Mouse (Mus musculus): ENCODE data around the gene Mospd1. TPM values are rescaled to one million over a fixed set of nuclear protein-coding genes. Genes with fewer than 3 reads are reported as not detected.
A peak's percentile ranks its signal among the peaks of the same experiment; 100 is the strongest.

The Mospd1 gene
- 66.6 and 66.8 TPM in 2 replicates for polyA plus RNA-seq (2014; fragmentation: Nextera tagmentation; extraction: Ambion mirVana)

- WGBS: 15% methylated on average over 11 of the region's 15 CpGs
- Histone ChIP-seq H3K4me2 (ENCODE audit: low read length) (peak within 1 kb of the TSS; percentile 66), H3K27ac (replicated peaks in 1 of 2; ENCODE audit: control insufficient read depth in 1 of 2, insufficient read depth in 1 of 2, low read depth in 2 of 2, low read length in 2 of 2) (peak within 1 kb of the TSS; percentile 85 to 91), H3K9ac (ENCODE audit: low read length) (peak within 1 kb of the TSS; percentile 84), H3K4me1 (ENCODE audit: control insufficient read depth in 2 of 2, insufficient read depth in 2 of 2, low read length in 2 of 2) (no peaks in the 10 kb centered on the region), H3K9me3 (ENCODE audit: control insufficient read depth, low read length) (no peaks in the 10 kb centered on the region), H3K27me3 (ENCODE audit: control insufficient read depth, insufficient read depth, low read length) (no peaks in the 10 kb centered on the region), H3K4me3 (ENCODE audit: control insufficient read depth in 1 of 2, insufficient read depth in 1 of 2, low read depth in 1 of 2, low read length in 2 of 2) (peak within 1 kb of the TSS; percentile 67 to 96), H3K36me3 (ENCODE audit: control insufficient read depth, insufficient read depth, low read length) (no peaks in the 10 kb centered on the region)
- ATAC-seq (ENCODE audit: insufficient number of reproducible peaks, insufficient read depth, low FRiP score, low read depth): peak; percentile 93
Observed at GRCm38 (mm10) chrX:53370366-53370740, at the start of gene Mospd1. Mospd1 (minus strand) TSS chrX:53370502.

DNA sequence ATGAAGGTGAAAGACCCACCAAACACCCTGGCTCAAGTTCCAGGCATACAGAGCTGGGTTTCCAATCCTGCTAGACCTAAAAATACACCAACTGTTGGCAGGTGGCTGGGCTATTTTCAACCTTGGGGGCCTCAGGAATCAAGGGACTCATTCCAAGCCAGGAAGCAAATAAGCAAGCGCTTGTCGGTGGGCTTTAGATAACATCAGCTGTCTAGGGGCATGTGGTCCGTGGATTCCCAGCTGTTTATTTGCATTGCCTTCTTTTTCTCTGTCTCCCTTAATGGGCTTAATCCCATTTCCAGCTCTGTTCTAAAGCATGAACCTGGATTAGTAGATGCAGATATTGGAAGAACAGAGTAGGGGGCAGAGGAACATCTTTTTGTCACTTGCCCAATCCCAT is 16.1 kb upstream of the Mospd1 start:
- no peak for ATAC-seq (ENCODE audit: insufficient number of reproducible peaks, insufficient read depth, low FRiP score, low read depth)
- Histone ChIP-seq H3K9ac (ENCODE audit: low read length) (no peak overlapping the region), H3K27me3 (ENCODE audit: control insufficient read depth, insufficient read depth, low read length) (no peaks in the 10 kb centered on the region), H3K4me2 (ENCODE audit: low read length) (no peak overlapping the region), H3K4me3 (ENCODE audit: control insufficient read depth in 1 of 2, insufficient read depth in 1 of 2, low read depth in 1 of 2, low read length in 2 of 2) (no peak overlapping the region), H3K4me1 (ENCODE audit: control insufficient read depth in 2 of 2, insufficient read depth in 2 of 2, low read length in 2 of 2) (peaks cover 0 to 2% of the 10 kb centered on the region in 2 experiments; a peak in 1 of 4 replicates), H3K9me3 (ENCODE audit: control insufficient read depth, low read length) (no peaks in the 10 kb centered on the region), H3K36me3 (ENCODE audit: control insufficient read depth, insufficient read depth, low read length) (no peaks in the 10 kb centered on the region), H3K27ac (replicated peaks in 1 of 2; ENCODE audit: control insufficient read depth in 1 of 2, insufficient read depth in 1 of 2, low read depth in 2 of 2, low read length in 2 of 2) (peak overlapping the region; percentile 84 to 85)
- WGBS: 67% methylated on average over 3 of the region's 3 CpGs

DNA sequence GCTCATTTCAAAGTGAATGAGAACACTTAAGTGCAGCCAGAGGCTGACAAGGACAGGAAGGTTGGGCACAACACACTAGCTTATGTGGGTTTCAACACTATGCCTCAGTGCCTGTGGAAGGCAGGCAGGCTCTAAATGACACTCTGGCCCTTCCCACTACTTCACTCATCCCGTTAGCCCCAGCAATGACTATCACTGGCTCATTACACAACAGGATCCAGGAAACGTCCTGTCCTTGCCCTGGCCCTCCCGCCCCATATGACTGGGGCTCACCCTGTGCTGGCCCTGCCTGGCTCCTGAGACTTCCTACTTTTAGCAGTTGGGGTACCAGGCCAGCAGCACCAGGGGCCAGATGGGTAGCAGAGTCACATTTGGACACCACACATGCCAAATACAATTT is 12.8 kb upstream of the Mospd1 start:
- no peaks in the 10 kb centered on the region for H3K9me3 ChIP-seq (ENCODE audit: control insufficient read depth, low read length)
- no peak for ATAC-seq (ENCODE audit: insufficient number of reproducible peaks, insufficient read depth, low FRiP score, low read depth)
- no peak overlapping the region for H3K4me2 ChIP-seq (ENCODE audit: low read length)
- H3K4me3 ChIP-seq (ENCODE audit: control insufficient read depth in 1 of 2, insufficient read depth in 1 of 2, low read depth in 1 of 2, low read length in 2 of 2): no peak overlapping the region
- no peak overlapping the region for H3K27ac ChIP-seq (replicated peaks in 1 of 2; ENCODE audit: control insufficient read depth in 1 of 2, insufficient read depth in 1 of 2, low read depth in 2 of 2, low read length in 2 of 2)
- no peaks in the 10 kb centered on the region for H3K36me3 ChIP-seq (ENCODE audit: control insufficient read depth, insufficient read depth, low read length)
- peaks cover 0 to 2% of the 10 kb centered on the region in 2 experiments; a peak in 1 of 4 replicates for H3K4me1 ChIP-seq (ENCODE audit: control insufficient read depth in 2 of 2, insufficient read depth in 2 of 2, low read length in 2 of 2)
- no peaks in the 10 kb centered on the region for H3K27me3 ChIP-seq (ENCODE audit: control insufficient read depth, insufficient read depth, low read length)
- 39% methylated on average over 3 of the region's 3 CpGs for WGBS
- H3K9ac ChIP-seq (ENCODE audit: low read length): no peak overlapping the region

DNA sequence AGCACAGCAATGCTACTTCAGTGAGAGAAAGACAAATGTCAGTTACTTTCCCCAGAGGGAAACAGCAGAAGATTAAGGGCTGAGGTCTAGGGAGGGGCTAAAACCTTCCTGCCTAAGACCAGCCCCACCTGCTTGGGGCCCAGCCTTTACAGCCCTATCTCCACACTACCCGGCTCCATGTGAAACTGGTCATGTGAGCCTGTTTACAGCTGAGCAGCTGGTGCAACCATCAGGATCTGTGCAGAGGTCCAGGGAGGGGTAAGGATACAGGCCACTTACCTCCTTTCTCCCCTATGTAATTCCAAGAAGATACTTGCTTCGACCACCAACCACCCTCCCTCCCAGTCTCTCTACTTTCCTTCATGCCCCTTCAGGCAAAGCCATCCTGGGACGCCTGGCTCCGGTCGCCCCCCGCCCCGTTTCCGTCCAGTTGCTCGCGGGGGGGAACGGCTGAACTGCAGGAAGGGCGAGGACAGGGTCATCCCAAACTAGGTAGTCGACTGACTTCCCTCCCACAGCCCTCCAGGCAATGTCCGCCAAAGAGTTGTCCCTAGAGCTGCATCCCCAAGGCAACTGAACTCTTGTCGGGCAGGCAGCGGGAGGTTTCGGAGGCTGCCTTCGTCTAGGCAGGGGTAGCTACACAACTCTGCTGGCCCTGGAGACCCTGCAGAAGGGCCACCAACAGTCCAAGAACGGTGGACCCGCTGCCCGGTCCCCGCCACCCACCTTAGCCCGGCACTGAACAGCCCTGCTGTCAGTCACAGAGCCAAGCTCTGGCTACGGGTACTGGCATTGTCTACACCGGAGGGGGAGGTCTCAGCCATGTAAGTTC is 552 bp downstream of the Mospd1 start:
- H3K4me1 ChIP-seq (ENCODE audit: control insufficient read depth in 2 of 2, insufficient read depth in 2 of 2, low read length in 2 of 2): no peaks in the 10 kb centered on the region
- no peaks in the 10 kb centered on the region for H3K9me3 ChIP-seq (ENCODE audit: control insufficient read depth, low read length)
- peak; percentile 57 for ATAC-seq (ENCODE audit: insufficient number of reproducible peaks, insufficient read depth, low FRiP score, low read depth)
- WGBS: 21% methylated on average over 25 of the region's 25 CpGs
- H3K27me3 ChIP-seq (ENCODE audit: control insufficient read depth, insufficient read depth, low read length): no peaks in the 10 kb centered on the region
- peak overlapping the region; percentile 84 for H3K9ac ChIP-seq (ENCODE audit: low read length)
- peak overlapping the region; percentile 85 to 91 for H3K27ac ChIP-seq (replicated peaks in 1 of 2; ENCODE audit: control insufficient read depth in 1 of 2, insufficient read depth in 1 of 2, low read depth in 2 of 2, low read length in 2 of 2)
- no peaks in the 10 kb centered on the region for H3K36me3 ChIP-seq (ENCODE audit: control insufficient read depth, insufficient read depth, low read length)
- peak overlapping the region; percentile 67 to 96 for H3K4me3 ChIP-seq (ENCODE audit: control insufficient read depth in 1 of 2, insufficient read depth in 1 of 2, low read depth in 1 of 2, low read length in 2 of 2)
- H3K4me2 ChIP-seq (ENCODE audit: low read length): peak overlapping the region; percentile 66

DNA sequence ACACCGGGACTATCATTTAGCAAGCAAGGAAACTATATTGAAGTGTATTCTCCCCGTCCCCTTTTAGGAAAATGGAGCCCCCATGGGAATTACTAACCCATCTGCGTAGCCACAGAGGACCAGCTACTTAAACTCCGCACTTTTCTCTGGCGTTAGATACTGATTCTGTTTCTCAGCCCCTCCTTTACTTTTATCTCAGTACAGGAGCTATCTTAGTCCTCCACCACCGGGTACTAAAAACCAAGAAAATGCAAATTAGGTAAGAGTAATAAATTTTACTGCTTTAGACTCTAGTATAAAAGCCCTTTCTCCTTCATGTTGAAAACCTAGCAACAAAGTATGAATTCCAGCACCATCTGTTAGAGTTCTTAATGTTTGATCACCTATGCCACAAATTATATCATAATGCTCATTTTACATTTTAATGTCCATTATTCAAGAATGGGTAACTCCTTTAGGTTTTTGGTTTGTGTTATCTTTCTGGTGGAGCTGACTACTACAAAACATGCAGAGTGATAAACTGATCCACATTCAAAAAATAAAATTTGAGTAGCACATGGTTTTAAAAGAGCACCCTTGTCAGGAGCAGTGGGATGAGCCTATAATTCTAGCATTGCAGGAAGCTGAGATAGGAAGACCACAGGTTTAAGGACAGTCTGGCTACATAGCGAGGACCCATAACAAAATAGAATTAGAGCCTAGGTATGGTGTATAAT is 5.5 kb downstream of the Mospd1 start:
- H3K27ac ChIP-seq (replicated peaks in 1 of 2; ENCODE audit: control insufficient read depth in 1 of 2, insufficient read depth in 1 of 2, low read depth in 2 of 2, low read length in 2 of 2): no peak overlapping the region
- H3K9me3 ChIP-seq (ENCODE audit: control insufficient read depth, low read length): no peaks in the 10 kb centered on the region
- H3K9ac ChIP-seq (ENCODE audit: low read length): no peak overlapping the region
- no peak overlapping the region for H3K4me3 ChIP-seq (ENCODE audit: control insufficient read depth in 1 of 2, insufficient read depth in 1 of 2, low read depth in 1 of 2, low read length in 2 of 2)
- ATAC-seq (ENCODE audit: insufficient number of reproducible peaks, insufficient read depth, low FRiP score, low read depth): no peak
- 67% methylated on average over 7 of the region's 7 CpGs for WGBS
- no peak overlapping the region for H3K4me2 ChIP-seq (ENCODE audit: low read length)
- no peaks in the 10 kb centered on the region for H3K36me3 ChIP-seq (ENCODE audit: control insufficient read depth, insufficient read depth, low read length)
- H3K27me3 ChIP-seq (ENCODE audit: control insufficient read depth, insufficient read depth, low read length): no peaks in the 10 kb centered on the region
- no peaks in the 10 kb centered on the region for H3K4me1 ChIP-seq (ENCODE audit: control insufficient read depth in 2 of 2, insufficient read depth in 2 of 2, low read length in 2 of 2)

DNA sequence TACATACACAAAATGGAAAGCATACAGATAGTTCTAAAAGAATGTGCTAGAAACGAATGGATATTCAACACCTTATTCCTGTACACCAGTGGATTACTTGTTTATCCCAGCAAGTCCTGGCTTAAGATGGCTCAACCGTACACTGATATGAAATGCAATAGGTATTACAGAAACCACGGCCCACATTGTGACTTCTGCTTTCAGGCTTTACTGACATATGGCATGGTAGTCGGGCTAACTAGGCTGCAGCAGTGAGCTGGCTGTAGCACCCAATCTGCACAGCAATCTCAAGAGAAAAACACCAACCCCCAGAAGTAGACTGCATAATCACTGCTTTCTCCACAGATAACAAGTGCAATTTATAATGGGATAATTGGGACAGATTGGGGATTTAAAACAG is 21.9 kb downstream of the Mospd1 start:
- Histone ChIP-seq H3K4me1 (ENCODE audit: control insufficient read depth in 2 of 2, insufficient read depth in 2 of 2, low read length in 2 of 2) (no peaks in the 10 kb centered on the region), H3K27me3 (ENCODE audit: control insufficient read depth, insufficient read depth, low read length) (no peaks in the 10 kb centered on the region), H3K36me3 (ENCODE audit: control insufficient read depth, insufficient read depth, low read length) (peaks cover 59% of the 10 kb centered on the region), H3K4me2 (ENCODE audit: low read length) (no peak overlapping the region), H3K4me3 (ENCODE audit: control insufficient read depth in 1 of 2, insufficient read depth in 1 of 2, low read depth in 1 of 2, low read length in 2 of 2) (no peak overlapping the region), H3K9me3 (ENCODE audit: control insufficient read depth, low read length) (no peaks in the 10 kb centered on the region), H3K9ac (ENCODE audit: low read length) (no peak overlapping the region), H3K27ac (replicated peaks in 1 of 2; ENCODE audit: control insufficient read depth in 1 of 2, insufficient read depth in 1 of 2, low read depth in 2 of 2, low read length in 2 of 2) (no peak overlapping the region)
- WGBS: 85% methylated on average over 4 of the region's 4 CpGs
- ATAC-seq (ENCODE audit: insufficient number of reproducible peaks, insufficient read depth, low FRiP score, low read depth): no peak

DNA sequence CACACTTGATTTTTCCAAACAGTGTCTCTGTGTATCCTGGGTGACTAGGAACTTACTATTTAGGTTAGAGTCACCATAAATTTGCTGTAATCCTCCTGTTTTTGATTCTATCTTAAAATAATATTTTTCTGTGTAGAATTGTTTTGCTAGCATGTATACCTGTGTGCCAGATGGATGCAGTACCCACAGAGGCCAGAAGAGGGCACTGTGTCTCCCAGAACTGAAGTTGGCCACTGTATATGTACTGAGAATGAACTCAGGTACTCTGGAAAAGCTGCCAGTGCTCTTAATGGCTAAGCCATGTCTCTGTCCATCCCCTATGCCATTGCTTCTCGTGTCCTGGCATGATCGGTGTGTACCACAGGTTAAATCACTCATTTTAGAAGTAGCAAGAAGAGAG is 28.8 kb downstream of the Mospd1 start:
- WGBS: 61% methylated on average over 2 of the region's 2 CpGs
- Histone ChIP-seq H3K36me3 (ENCODE audit: control insufficient read depth, insufficient read depth, low read length) (0 out of 2 replicates have a peak, but pooled peaks cover 4% of the 10 kb centered on the region), H3K9me3 (ENCODE audit: control insufficient read depth, low read length) (no peaks in the 10 kb centered on the region), H3K27ac (replicated peaks in 1 of 2; ENCODE audit: control insufficient read depth in 1 of 2, insufficient read depth in 1 of 2, low read depth in 2 of 2, low read length in 2 of 2) (no peak overlapping the region), H3K27me3 (ENCODE audit: control insufficient read depth, insufficient read depth, low read length) (no peaks in the 10 kb centered on the region), H3K9ac (ENCODE audit: low read length) (no peak overlapping the region), H3K4me2 (ENCODE audit: low read length) (no peak overlapping the region), H3K4me3 (ENCODE audit: control insufficient read depth in 1 of 2, insufficient read depth in 1 of 2, low read depth in 1 of 2, low read length in 2 of 2) (no peak overlapping the region), H3K4me1 (ENCODE audit: control insufficient read depth in 2 of 2, insufficient read depth in 2 of 2, low read length in 2 of 2) (no peaks in the 10 kb centered on the region)
- no peak for ATAC-seq (ENCODE audit: insufficient number of reproducible peaks, insufficient read depth, low FRiP score, low read depth)
